Mouse (Mus musculus) neutrophil, adult 5-6 weeks (primary cell): ENCODE measurements around the gene Ccdc180. TPM values are rescaled to one million over a fixed set of nuclear protein-coding genes. Genes with fewer than 3 reads are reported as not detected.

Source experiments
- ATAC-seq: fragments of 151-379, 151-347 bp; 2 replicates; pipeline ENCODE4 v1.8.0; 2017; ENCODE audit warnings: mild to moderate bottlenecking, moderate TSS enrichment; ENCODE audit not compliant: insufficient number of reproducible peaks, poor library complexity, low FRiP score, severe bottlenecking; ENCODE audit errors: extremely low read depth
- total RNA-seq: library from RNA; stranded (forward); fragments of 200-1000 nt; gene quantifications from 2 replicates; pipeline ENCODE4 v1.2.3, GENCODE M21; 2017

The Ccdc180 gene
- total RNA-seq, 1 experiment from 2014 or later = 0.47 TPM

DNA sequence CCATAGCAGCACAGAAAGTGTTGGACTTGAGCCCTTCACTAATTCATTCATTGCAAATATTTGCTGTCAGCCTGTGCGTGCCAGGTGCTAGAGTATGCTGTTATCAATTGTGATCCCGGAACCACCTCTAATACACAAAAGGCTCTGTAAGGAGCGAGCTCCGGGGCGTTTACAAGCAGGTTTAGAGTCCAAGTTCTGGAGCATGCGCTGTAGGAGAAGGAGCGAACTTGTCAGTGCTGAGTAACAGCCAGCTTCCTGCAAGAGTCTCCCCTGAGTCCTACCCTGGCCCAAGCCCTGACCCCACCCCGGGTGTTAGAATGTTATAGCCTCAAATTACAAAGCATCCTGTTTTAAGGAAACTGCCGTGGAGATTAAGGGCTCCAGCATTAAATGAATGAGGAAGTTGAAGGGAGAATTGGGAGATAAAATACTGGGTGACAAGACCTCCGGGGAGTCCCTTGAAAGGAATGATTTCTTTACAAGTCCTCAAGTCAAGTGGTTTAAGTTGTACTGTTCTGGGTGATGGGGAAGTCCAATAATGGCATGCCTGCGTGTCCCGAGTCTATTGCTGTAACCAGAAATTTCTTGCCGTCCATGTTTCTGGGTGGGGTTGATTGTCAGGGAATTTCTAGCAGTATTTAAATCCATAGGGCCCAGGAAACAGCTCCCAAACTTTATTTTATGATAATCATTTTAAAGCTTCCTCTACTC lies 75.8 kb downstream of the Ccdc180 start:
- ATAC-seq = no peak

DNA sequence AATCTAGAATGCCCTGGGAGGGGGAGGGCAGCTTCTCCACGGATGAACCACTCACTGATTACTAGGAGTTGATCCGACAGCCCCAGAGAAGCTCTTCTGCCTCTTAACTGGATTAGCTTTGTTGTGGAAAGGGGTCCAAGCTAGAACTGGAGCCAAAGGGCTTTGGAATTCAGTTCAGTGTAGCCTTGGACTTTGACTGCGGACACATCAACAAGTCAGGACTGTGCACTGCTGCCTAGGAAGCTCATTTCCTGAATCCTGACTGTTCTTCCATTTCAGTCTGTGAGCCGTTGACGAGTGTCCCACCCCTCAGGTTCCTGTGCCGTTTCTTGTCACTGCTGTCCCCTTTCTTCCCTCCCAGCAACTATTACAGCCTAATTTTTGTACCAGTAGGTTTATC lies 76.6 kb downstream of the Ccdc180 start:
- no peak for ATAC-seq

DNA sequence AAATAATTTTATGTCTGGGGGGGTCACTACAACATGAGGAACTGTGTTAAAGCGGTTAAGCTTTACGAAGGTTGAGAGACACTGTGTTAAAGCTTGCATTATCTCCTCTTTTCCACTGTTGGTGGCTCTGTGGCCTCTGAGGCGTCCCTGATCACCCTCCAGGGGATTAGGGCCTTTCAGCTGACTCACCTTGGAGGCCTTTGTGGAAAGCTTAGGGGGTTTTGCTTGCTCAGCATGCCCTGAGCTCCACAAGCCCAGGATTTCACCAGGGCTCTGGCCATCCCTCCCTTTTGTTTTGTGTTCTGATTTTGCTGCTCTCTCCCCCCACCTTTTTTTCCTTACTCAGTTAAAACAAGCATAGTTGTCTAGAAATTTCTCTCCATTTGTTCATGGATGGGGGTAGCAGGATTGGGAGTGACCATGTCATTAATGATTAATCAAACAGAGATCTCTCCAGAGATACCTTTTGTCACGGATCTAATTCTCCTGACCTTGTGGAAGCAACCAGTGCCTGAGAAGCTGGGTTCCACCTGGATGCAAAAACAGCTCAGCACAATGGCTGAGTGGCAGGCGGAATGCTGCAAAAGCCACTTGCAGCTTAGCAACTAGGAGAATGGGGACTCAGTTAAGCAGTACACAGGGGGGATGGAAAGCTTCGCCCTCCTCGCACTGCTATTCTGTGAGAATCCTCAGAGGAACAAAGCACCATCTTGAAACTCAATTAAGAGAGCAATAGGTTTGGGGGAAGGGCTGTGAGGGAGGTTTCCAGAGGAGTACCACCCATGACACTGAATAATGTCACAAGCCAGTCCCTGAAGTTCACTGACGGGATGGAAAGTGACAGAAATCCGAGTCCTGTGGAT lies 77.6 kb downstream of the Ccdc180 start:
- ATAC-seq = no peak

DNA sequence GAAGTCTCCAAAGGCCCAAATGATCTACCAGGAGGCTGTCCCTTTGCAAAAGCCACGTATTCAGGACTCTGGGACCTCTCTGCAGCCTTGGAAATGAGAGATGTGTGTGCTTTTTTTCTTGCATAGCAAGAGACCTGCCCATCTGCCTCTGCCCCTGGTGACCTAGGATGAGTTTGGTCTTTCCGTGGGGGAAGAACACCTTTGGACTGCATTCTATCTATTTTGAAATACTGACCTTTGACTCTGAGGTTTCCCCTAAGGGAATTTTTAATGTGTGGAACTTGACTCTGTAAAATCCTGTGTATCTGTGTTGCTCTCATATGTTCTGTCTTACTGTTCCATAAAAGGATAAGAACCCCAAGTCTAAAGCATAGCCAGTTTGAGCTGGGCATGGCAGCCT lies 78.9 kb downstream of the Ccdc180 start:
- ATAC-seq = no peak

DNA sequence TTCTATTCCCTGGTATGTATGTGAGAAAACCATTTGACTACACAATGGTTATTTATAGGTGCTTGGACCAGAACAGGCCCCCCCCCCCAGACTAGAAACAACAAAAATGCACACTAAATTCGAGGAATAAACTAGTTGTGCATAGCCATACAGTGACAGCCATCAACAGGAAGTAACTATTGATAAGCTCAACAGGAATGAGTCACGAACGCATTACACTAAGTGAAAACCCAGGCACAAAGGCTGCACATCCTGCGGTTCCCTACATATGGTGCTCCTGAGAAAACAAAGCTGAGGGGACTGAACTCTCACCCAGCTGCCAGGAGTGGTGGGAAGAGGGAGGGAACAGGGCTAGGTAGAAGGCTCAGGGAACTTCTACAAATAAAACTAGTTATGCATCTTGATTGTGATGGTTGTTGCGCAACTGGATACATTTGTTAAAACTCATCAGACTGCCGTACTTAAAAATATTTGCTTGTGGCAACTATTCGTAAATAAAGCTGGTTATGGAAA lies 80.0 kb downstream of the Ccdc180 start:
- no peak for ATAC-seq

DNA sequence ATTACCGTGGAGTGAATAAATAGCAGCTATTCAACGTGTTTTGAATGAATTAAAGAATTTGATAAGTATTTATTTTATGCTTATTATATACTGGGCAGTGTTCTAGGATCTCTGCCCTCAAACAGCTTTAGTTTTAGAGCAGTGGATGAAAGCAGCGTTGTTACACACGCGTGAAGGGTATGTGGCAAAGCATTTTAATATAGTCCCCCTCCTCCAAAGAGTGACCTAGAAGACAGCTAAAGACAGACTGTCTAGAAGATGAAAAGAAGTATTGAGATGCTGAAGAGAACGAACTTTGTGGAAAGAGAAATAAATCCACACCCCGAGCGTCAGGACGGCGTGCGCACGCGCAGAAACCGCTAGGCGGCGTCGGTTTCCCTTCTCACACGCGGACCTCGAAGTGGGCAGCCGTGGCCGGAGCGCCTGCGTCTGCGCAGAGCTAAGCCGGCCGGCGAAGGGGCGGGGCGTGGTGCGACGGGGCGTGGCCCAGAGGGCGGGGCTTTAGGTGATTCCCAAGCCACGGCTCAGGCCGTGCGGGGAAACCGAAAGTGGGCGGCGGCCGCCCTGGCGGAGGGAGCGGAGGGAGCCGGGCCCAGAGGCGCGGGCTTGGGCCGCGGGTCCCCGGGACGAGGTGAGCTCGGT lies 81.8 kb downstream of the Ccdc180 start:
- ATAC-seq = peak; percentile 89

DNA sequence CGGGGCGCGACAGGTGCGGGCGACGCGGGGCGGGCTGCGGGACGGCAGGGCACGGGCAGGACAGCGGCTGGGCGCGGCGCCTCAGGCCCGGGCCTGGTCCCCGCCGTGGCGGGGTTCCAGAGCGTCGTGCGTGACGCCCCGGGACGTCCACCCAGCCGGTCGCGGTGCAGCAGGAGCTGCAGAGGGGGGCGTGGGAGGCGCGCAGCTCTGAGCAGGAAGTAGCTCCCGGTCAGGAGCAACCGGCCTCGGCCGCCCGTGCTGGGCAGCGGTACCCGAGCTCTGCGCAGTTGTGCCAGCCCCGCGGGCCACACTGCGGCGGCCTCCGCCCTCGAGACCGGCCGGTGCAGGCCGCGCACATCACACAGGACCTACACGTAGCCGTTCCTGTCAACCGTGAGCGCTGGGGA lies 82.3 kb downstream of the Ccdc180 start:
- no peak for ATAC-seq

DNA sequence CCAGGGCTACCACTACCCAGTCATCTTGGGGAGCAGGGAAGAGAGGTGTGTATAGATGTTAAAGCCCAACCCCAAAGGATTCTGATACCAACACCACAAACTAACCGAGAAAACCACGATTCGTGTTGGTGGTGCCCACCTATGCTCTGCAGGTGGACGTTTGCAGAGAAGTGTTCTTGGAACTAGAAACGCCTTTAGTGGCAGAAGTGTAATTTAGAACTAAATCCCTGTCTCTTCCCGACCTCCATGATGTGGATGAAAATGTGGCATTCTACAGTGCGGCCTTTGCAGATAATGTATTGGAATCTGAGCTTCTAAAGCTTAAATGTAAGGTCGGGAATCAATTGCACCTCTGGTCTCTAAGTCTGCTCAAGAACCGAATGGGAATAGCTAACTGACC lies 82.8 kb downstream of the Ccdc180 start:
- no peak for ATAC-seq

DNA sequence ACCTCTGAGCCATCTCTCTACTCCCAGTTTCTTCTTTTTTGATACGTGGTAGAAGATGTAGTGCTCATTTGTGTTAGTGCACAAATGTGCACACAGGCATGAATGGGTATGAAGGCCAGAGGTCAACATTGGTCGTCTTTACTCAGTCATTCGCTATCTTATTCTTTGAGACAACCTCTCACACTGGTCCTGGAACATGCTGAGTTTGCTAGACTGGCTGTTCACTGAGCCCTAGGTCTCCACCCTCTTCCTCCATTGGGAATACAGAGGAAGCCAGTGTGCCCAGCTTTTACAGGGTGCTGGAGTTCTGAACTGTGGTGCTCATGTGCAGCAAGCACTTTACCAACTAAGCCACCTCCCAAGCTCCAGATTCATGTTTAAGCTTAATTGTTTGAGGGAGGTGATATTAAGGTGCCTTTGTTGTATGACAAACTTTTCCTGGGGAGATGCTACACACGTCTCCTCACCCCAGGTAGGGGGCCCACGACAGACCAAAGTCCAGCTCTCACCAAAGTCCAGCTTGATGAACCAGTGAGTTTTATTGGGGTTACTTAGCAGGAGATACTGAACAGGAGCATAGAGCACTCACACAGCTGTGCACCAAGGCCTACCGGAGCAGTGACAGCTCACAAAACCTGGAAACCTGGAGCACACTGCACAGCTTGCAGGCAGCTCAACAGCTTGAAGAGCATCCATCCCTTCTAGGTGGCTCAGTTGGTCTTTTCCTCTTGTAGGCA lies 87.0 kb downstream of the Ccdc180 start:
- ATAC-seq = no peak

DNA sequence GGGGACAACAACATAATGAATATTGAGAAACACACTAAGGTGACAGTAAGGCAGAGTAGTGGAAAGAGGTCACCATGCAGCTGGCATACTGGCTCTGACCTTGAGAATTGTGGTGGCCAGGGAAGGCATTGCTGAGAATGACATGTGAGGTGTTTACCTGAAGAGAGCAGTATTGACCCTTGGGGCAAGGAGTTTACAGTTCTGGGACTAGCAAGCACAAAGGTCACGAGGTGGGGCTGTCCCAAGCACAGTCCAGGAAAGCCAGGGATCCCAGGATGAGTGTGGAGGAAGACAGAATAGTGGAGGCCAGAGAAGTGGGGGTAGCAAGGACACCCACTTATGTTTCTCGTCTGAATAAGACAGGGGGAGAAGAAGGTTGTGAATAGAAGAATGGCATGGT lies 89.8 kb downstream of the Ccdc180 start:
- ATAC-seq = no peak

DNA sequence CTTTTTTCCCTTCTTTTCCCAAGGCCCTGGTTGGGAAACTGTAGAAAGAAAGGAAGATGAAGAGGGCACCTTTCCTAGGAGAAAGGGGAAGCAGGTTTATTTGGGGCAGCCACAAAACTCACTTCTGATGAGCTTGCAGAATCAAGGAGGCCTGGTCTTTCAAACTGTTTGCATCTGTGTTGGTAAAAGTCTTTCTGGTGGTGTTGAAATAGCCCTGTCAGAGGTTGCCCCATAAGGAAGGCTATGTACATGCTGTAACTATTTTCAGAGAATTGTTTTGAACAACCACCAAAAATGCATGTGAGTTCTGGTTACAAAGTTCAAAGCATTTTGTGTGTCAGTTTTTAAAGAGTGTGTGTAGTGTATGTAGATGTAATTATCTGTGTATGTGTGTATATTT lies 91.0 kb downstream of the Ccdc180 start:
- peak; percentile 58; the same call in 1 of the 2 replicates for ATAC-seq

DNA sequence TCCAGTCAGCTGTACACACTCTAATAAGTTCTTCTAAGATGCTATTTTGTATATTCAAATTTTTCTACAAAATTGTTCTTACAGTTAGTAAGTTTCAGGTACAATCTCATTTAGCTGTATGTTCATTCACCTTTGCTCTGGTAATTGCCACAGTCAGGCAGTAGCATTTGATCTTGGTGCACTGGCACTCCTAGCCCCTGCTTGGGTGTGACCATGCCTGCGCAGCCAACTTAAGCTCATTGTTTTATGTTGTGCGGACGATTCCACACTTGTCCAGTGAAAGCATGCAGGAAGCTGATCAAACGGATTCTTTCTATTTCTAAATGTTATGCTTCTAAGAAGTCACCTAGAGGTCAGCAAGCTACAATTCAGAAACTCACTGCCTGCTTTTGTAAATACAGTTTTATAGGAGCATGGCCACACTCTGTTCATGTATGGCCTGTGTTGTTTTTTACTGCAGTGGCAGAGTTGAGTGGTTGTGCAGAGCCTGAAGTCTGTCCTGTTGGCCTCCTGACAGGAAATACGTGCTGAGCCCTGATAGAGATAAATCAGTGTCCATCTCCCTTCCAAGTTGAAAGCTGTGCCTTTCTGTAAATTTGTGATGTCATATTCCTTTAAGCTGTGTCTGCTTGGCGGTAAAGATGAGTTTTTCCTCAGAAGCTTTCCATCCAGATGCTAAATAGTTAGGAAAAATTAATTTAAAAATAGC lies 100.5 kb downstream of the Ccdc180 start:
- no peak for ATAC-seq

DNA sequence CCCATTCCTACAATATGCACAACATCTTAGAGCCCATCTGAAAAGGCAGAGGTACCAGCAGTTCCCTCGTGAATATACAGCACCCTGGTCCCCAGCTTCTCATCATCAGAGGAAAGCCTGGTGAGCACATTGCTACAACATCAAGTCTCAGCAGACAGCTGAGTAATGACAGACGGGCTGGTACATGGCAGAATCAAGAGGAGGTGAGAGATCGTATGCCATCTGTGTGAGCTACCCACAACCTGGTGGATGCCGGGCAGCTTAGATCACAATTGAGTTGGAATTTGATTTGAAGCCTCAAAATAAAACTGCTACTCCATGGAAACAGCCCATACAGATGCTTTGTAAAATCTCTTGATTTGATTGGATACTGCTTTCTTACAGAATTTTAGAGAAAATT lies 108.4 kb downstream of the Ccdc180 start:
- no peak for ATAC-seq

Other genes with a start within 250 kb of the Ccdc180 start
- 5.0 TPM in 2 replicates for gene Aldh1b1, start 91.3 kb upstream of the Ccdc180 start, total RNA-seq
- gene Igfbpl1, start 63.4 kb upstream of the Ccdc180 start, total RNA-seq = not detected in 2 replicates
- gene Stra6l, start 41.6 kb upstream of the Ccdc180 start, total RNA-seq = not detected in 2 replicates
- 45.1 and 53.4 TPM in 2 replicates for gene Tdrd7, start 75.0 kb downstream of the Ccdc180 start, total RNA-seq
- 0.61 and 1.2 TPM in 2 replicates for gene Tmod1, start 148.6 kb downstream of the Ccdc180 start, total RNA-seq
- gene Ncbp1, start 248.3 kb downstream of the Ccdc180 start, total RNA-seq = 39.9 and 42.0 TPM in 2 replicates
- 27.4 and 31.9 TPM in 2 replicates for gene Tstd2, start 248.4 kb downstream of the Ccdc180 start, total RNA-seq